Mouse (Mus musculus) spleen, adult 2 months (tissue): ENCODE results near the gene Zfp692.
"Not testable (repeated sequence)": the region's sequence is repeated elsewhere in the genome, so short reads cannot be mapped to it uniquely, and the experiment has no call there.

ENCODE experiments used
- CTCF ChIP-seq: fragments of 200-500 bp; IDR thresholded peaks from 2 replicates; pipeline ENCODE4 v1.5.1; 2011; ENCODE audit warnings: mild to moderate bottlenecking, inconsistent platforms; ENCODE audit not compliant: insufficient read depth, insufficient read length, insufficient replicate concordance; ENCODE audit errors: extremely low read depth
- POLR2A ChIP-seq: fragments of 200-500 bp; IDR thresholded peaks from 2 replicates; pipeline ENCODE4 v1.6.1; 2011; ENCODE audit warnings: low read depth, low read length, inconsistent platforms

DNA sequence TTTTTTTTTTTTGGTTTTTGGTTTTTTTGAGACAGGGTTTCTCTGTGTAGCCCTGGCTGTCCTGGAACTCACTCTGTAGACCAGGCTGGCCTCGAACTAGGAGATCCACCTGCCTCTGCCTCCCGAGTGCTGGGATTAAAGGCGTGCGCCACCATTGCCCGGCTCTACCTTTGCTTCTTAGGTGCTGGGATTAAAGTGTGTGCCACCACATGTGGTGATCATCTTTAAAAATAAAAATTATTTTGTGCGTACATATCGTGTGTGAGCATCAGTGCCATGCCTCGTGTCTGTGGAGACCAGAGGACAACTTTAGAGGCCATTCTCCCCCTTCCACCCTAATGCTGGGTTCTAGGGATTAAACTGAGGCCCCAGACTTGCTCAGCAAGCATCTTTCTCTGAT is 1.6 kb upstream of the Zfp692 start:
- not testable (repeated sequence) for TF ChIP-seq CTCF, POLR2A
